ENCODE assay signal across 7 mouse cellular contexts in genomic region chr9:114367783-114368470, GRCm38 (mm10). TPM values are rescaled to one million over a fixed set of nuclear protein-coding genes. Genes with fewer than 3 reads are reported as not detected.
DNase-seq lines count a peak whose midpoint lies in the region; ATAC-seq lines count a peak whose summit lies in the region.

No protein-coding gene starts in this region.

- H3K36me3 ChIP-seq in embryonic facial prominence, embryonic 13.5 days: peaks cover under 1% of the 10 kb centered on the region
- no peaks in the 10 kb centered on the region; the same call in 1 of the 2 replicates for H3K36me3 ChIP-seq in limb, embryonic 12.5 days
- no peaks in the 10 kb centered on the region for H3K36me3 ChIP-seq in midbrain, embryonic 13.5 days

- under 1% methylated on average over 48 of the region's 48 CpGs for WGBS in embryonic facial prominence, embryonic 13.5 days
- WGBS in limb, embryonic 12.5 days: 1% methylated on average over 48 of the region's 48 CpGs
- under 1% methylated on average over 48 of the region's 48 CpGs for WGBS in midbrain, embryonic 13.5 days

- DNase-seq in adrenal gland, postnatal 25 days: peak; percentile 88
- DNase-seq in heart, adult 18-20 months: peak; percentile 89
- DNase-seq in kidney, adult 18-20 months: peak; percentile 88
- DNase-seq in spleen, postnatal 14 days (ENCODE audit: low spot score in 2 of 2): peak; percentile 23 to 33

- H3K9me3 ChIP-seq in embryonic facial prominence, embryonic 13.5 days: no peaks in the 10 kb centered on the region
- no peaks in the 10 kb centered on the region for H3K9me3 ChIP-seq in limb, embryonic 12.5 days
- no peaks in the 10 kb centered on the region for H3K9me3 ChIP-seq in midbrain, embryonic 13.5 days

- H3K4me2 ChIP-seq in embryonic facial prominence, embryonic 13.5 days: peak overlapping the region; percentile 88
- H3K4me2 ChIP-seq in limb, embryonic 12.5 days: peak overlapping the region; percentile 87
- peak overlapping the region; percentile 82 for H3K4me2 ChIP-seq in midbrain, embryonic 13.5 days (replicated peaks)

- ATAC-seq in embryonic facial prominence, embryonic 13.5 days (ENCODE audit: insufficient number of reproducible peaks, insufficient read depth, low FRiP score, low TSS enrichment, low read depth): peak; percentile 77
- peak; percentile 76; the same call in 1 of the 2 replicates for ATAC-seq in limb, embryonic 12.5 days (ENCODE audit: insufficient number of reproducible peaks, insufficient read depth, low FRiP score, low TSS enrichment, low read depth)
- peak; percentile 90 for ATAC-seq in midbrain, embryonic 13.5 days

- peaks cover 8% of the 10 kb centered on the region for H3K4me1 ChIP-seq in embryonic facial prominence, embryonic 13.5 days
- no peaks in the 10 kb centered on the region; the same call in 1 of the 2 replicates for H3K4me1 ChIP-seq in limb, embryonic 12.5 days (replicated peaks)
- peaks cover 3% of the 10 kb centered on the region; the same call in 1 of the 2 replicates for H3K4me1 ChIP-seq in midbrain, embryonic 13.5 days (replicated peaks)

- H3K27ac ChIP-seq in embryonic facial prominence, embryonic 13.5 days: no peak overlapping the region
- H3K27ac ChIP-seq in limb, embryonic 12.5 days: no peak overlapping the region
- no peak overlapping the region for H3K27ac ChIP-seq in midbrain, embryonic 13.5 days

- H3K9ac ChIP-seq in embryonic facial prominence, embryonic 13.5 days: peak overlapping the region; percentile 68
- H3K9ac ChIP-seq in limb, embryonic 12.5 days (replicated peaks): peak overlapping the region; percentile 62
- peak overlapping the region; percentile 69 for H3K9ac ChIP-seq in midbrain, embryonic 13.5 days (replicated peaks)

- H3K4me3 ChIP-seq in embryonic facial prominence, embryonic 13.5 days: peak overlapping the region; percentile 55
- peak overlapping the region; percentile 50 for H3K4me3 ChIP-seq in limb, embryonic 12.5 days (replicated peaks)
- peak overlapping the region; percentile 52 for H3K4me3 ChIP-seq in midbrain, embryonic 13.5 days (replicated peaks)

- peaks cover 10% of the 10 kb centered on the region for H3K27me3 ChIP-seq in embryonic facial prominence, embryonic 13.5 days
- peaks cover 10% of the 10 kb centered on the region for H3K27me3 ChIP-seq in limb, embryonic 12.5 days
- H3K27me3 ChIP-seq in midbrain, embryonic 13.5 days: peaks cover 7% of the 10 kb centered on the region

RNA-seq across cellular contexts. Expression of gene Crtap, which starts 22.5 kb away (rescaled TPM):
- total RNA-seq in adrenal gland, postnatal 25 days (2021): 99.2 and 103 TPM in 2 replicates
- 131 and 154 TPM in 2 replicates for polyA plus RNA-seq in embryonic facial prominence, embryonic 13.5 days (2015; fragmentation: Nextera tagmentation; extraction: Ambion mirVana)
- 10 to 100 TPM; 32.0 to 37.2 TPM for total RNA-seq in heart, adult 18-20 months (2021)
- 89.0 and 92.9 TPM in 2 replicates for polyA plus RNA-seq in limb, embryonic 12.5 days (2016; fragmentation: Nextera tagmentation; extraction: Ambion mirVana)
- polyA plus RNA-seq in midbrain, embryonic 13.5 days (2015; fragmentation: Nextera tagmentation; extraction: Ambion mirVana): 17.6 and 18.2 TPM in 2 replicates

RNA-seq across cellular contexts. Expression of gene Glb1, which starts 32.9 kb away (rescaled TPM):
- 30.8 and 37.5 TPM in 2 replicates for total RNA-seq in adrenal gland, postnatal 25 days (2021)
- 27.7 and 27.9 TPM in 2 replicates for polyA plus RNA-seq in embryonic facial prominence, embryonic 13.5 days (2015; fragmentation: Nextera tagmentation; extraction: Ambion mirVana)
- total RNA-seq in heart, adult 18-20 months (2021): 10 to 100 TPM; 13.9 to 15.1 TPM
- polyA plus RNA-seq in limb, embryonic 12.5 days (2016; fragmentation: Nextera tagmentation; extraction: Ambion mirVana): 25.0 and 27.2 TPM in 2 replicates
- 20.2 and 22.5 TPM in 2 replicates for polyA plus RNA-seq in midbrain, embryonic 13.5 days (2015; fragmentation: Nextera tagmentation; extraction: Ambion mirVana)

RNA-seq across cellular contexts. Expression of gene Tmppe, which starts 33.0 kb away (rescaled TPM):
- 7.7 and 9.7 TPM in 2 replicates for total RNA-seq in adrenal gland, postnatal 25 days (2021)
- polyA plus RNA-seq in embryonic facial prominence, embryonic 13.5 days (2015; fragmentation: Nextera tagmentation; extraction: Ambion mirVana): 7.8 and 8.5 TPM in 2 replicates
- 1 to 10 TPM; 3.3 to 3.8 TPM for total RNA-seq in heart, adult 18-20 months (2021)
- 10.2 and 10.7 TPM in 2 replicates for polyA plus RNA-seq in limb, embryonic 12.5 days (2016; fragmentation: Nextera tagmentation; extraction: Ambion mirVana)
- polyA plus RNA-seq in midbrain, embryonic 13.5 days (2015; fragmentation: Nextera tagmentation; extraction: Ambion mirVana): 8.8 and 9.7 TPM in 2 replicates

RNA-seq across cellular contexts. Expression of gene Bcl2a1c, which starts 38.0 kb away (rescaled TPM):
- total RNA-seq in adrenal gland, postnatal 25 days (2021): not detected in 2 replicates
- not detected in 2 replicates for polyA plus RNA-seq in embryonic facial prominence, embryonic 13.5 days (2015; fragmentation: Nextera tagmentation; extraction: Ambion mirVana)
- total RNA-seq in heart, adult 18-20 months (2021): not detected
- polyA plus RNA-seq in limb, embryonic 12.5 days (2016; fragmentation: Nextera tagmentation; extraction: Ambion mirVana): not detected in 2 replicates
- not detected in 2 replicates for polyA plus RNA-seq in midbrain, embryonic 13.5 days (2015; fragmentation: Nextera tagmentation; extraction: Ambion mirVana)

Comparison
In these comparisons a context has a peak if more than half of its experiments do, and no peak if none do; other contexts are left out.
1. DNase-seq: peak in every context shown above with its lines; median percentile 89 in heart, adult 18-20 months; 88 in adrenal gland, postnatal 25 days; 88 in kidney, adult 18-20 months; 28 in spleen, postnatal 14 days.